Mouse (Mus musculus): ENCODE measurements around the gene Rps21.

DNA sequence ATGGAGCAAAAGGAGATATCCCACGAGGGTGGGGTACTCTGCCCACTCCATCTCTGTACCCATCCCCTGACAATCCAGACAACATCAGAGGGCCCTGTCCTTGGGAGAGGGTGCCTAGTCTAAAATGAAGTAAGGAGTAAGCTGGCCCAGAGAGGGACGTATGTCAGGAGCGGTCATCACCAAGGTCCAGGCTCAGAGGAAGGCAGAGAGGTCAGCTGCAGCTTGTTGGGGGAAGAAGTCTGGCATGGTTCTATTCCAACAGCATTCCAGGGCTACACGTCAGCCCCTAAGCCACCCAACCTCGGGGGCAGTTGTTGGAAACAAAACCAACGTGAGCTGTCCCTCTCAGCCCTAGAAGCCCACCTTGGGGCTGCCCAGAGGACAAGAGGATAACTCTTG is 29.1 kb upstream of the Rps21 start:
- TF ChIP-seq CTCF (IDR thresholded peaks at IDR 0.05; ENCODE audit: low read depth, low read length) (no peak), GATA1 (IDR thresholded peaks at IDR 0.05; ENCODE audit: borderline replicate concordance, low read length) (no peak), TAL1 (conservative IDR thresholded peaks at IDR 0.05; ENCODE audit: low read depth, low read length) (no peak), POLR2AphosphoS5 (IDR thresholded peaks at IDR 0.05; ENCODE audit: insufficient replicate concordance, low read depth, low read length) (no peak)
